Mouse (Mus musculus) CH12.LX (cell line): ENCODE results near the gene Klra5. TPM values are rescaled to one million over a fixed set of nuclear protein-coding genes. Genes with fewer than 3 reads are reported as not detected.
"Not testable (repeated sequence)": the region's sequence is repeated elsewhere in the genome, so short reads cannot be mapped to it uniquely, and the experiment has no call there.

Source experiments
- DNase-seq: peaks from one replicate; pipeline ENCODE4 v3.0.0-alpha.2; 2013; ENCODE audit errors: extremely low read depth
- H3K27ac ChIP-seq: 2 replicates; pipeline ENCODE4 v1.5.1; 2012; ENCODE audit warnings: low read depth, mild to moderate bottlenecking, control low read depth, moderate library complexity; ENCODE audit not compliant: insufficient read depth
- H3K27me3 ChIP-seq: replicated peaks from 2 replicates; pipeline ENCODE3; 2012; ENCODE audit warnings: inconsistent platforms
- H3K36me3 ChIP-seq, 2 experiments: replicated peaks in 1 of 2; 2 replicates each; pipeline versions ENCODE3 to v1.6.1; 2012; ENCODE audit warnings: inconsistent platforms in 1 of 2, low read length in 1 of 2, mild to moderate bottlenecking in 1 of 2, mixed read lengths in 1 of 2, moderate library complexity in 1 of 2; ENCODE audit not compliant: control insufficient read depth in 1 of 2, insufficient read depth in 1 of 2
- H3K4me1 ChIP-seq, 2 experiments: 2 replicates each; pipeline ENCODE4 v1.6.1; 2012; ENCODE audit warnings: inconsistent platforms in 1 of 2, moderate library complexity in 1 of 2; ENCODE audit not compliant: insufficient read depth in 2 of 2, control insufficient read depth in 1 of 2
- H3K4me2 ChIP-seq: 2 replicates; pipeline ENCODE4 v1.6.1; 2012; ENCODE audit warnings: low read depth, mild to moderate bottlenecking, control low read depth; ENCODE audit not compliant: poor library complexity, insufficient read depth, severe bottlenecking
- H3K4me3 ChIP-seq, 3 experiments: fragments of 150-350 bp in 1 of 3; sonication (generic) in 1 of 3; replicated peaks in 1 of 3; 2 replicates each; pipeline versions ENCODE3 to v1.5.1; 2011 to 2012; ENCODE audit warnings: low read depth in 2 of 3, low read length in 2 of 3, mild to moderate bottlenecking in 2 of 3, moderate library complexity in 2 of 3, control low read depth in 1 of 3, improper control_type of control experiment in 1 of 3, inconsistent platforms in 1 of 3, mixed read lengths in 1 of 3; ENCODE audit not compliant: poor library complexity in 1 of 3
- H3K79me2 ChIP-seq: replicated peaks from 2 replicates; pipeline ENCODE4 v1.6.1; 2012; ENCODE audit warnings: mild to moderate bottlenecking, moderate library complexity; ENCODE audit not compliant: control insufficient read depth, poor library complexity, insufficient read depth, severe bottlenecking; ENCODE audit errors: extremely low read depth
- H3K9ac ChIP-seq: 2 replicates; pipeline ENCODE4 v1.6.1; 2012; ENCODE audit warnings: low read depth, mild to moderate bottlenecking, control low read depth, moderate library complexity; ENCODE audit not compliant: insufficient read depth
- H3K9me3 ChIP-seq: replicated peaks from 2 replicates; pipeline ENCODE3; 2012; ENCODE audit warnings: low read length, inconsistent platforms, mixed read lengths
- BHLHE40 ChIP-seq: IDR thresholded peaks from 2 replicates; pipeline ENCODE4 v1.6.1; 2011; ENCODE audit warnings: mild to moderate bottlenecking, low read depth, low read length, improper control_type of control experiment
- CHD1 ChIP-seq: IDR thresholded peaks from 2 replicates; pipeline ENCODE4 v1.6.1; 2012; ENCODE audit warnings: low read depth, low read length, improper control_type of control experiment, inconsistent platforms
- CHD2 ChIP-seq: IDR thresholded peaks from 2 replicates; pipeline ENCODE4 v1.6.1; 2011; ENCODE audit warnings: low read length, improper control_type of control experiment
- CTCF ChIP-seq, 2 experiments: IDR thresholded peaks in 1 of 2; conservative IDR thresholded peaks in 1 of 2; 2 replicates each; pipeline ENCODE4 v1.5.1; 2011 to 2012; ENCODE audit warnings: low read depth in 2 of 2, low read length in 2 of 2, improper control_type of control experiment in 1 of 2, inconsistent platforms in 1 of 2, mild to moderate bottlenecking in 1 of 2, moderate library complexity in 1 of 2
- ETS1 ChIP-seq: conservative IDR thresholded peaks from 2 replicates; pipeline ENCODE4 v1.6.1; 2012; ENCODE audit warnings: low read depth, mild to moderate bottlenecking, inconsistent platforms, low read length, improper control_type of control experiment, moderate library complexity
- JUN ChIP-seq: IDR thresholded peaks from 2 replicates; pipeline ENCODE4 v1.6.1; 2011; ENCODE audit warnings: low read depth, mild to moderate bottlenecking, low read length, improper control_type of control experiment, moderate library complexity; ENCODE audit not compliant: insufficient read depth
- MEF2A ChIP-seq: IDR thresholded peaks from 2 replicates; pipeline ENCODE4 v1.6.1; 2014; ENCODE audit warnings: low read depth, mild to moderate bottlenecking, inconsistent platforms, low read length, improper control_type of control experiment, borderline replicate concordance
- NRF1 ChIP-seq: IDR thresholded peaks from 2 replicates; pipeline ENCODE4 v1.6.1; 2014; ENCODE audit warnings: low read depth, mild to moderate bottlenecking, inconsistent platforms, low read length, improper control_type of control experiment, moderate library complexity
- POLR2A ChIP-seq: IDR thresholded peaks from 2 replicates; pipeline ENCODE4 v1.6.1; 2011; ENCODE audit warnings: low read depth, mild to moderate bottlenecking, improper control_type of control experiment, low read length
- RAD21 ChIP-seq: IDR thresholded peaks from 2 replicates; pipeline ENCODE4 v1.6.1; 2011; ENCODE audit warnings: low read depth, mild to moderate bottlenecking, low read length, improper control_type of control experiment, moderate library complexity
- SIN3A ChIP-seq: IDR thresholded peaks from 2 replicates; pipeline ENCODE4 v1.6.1; 2012; ENCODE audit warnings: low read length, improper control_type of control experiment, inconsistent platforms
- SMC3 ChIP-seq: IDR thresholded peaks from 2 replicates; pipeline ENCODE4 v1.6.1; 2011; ENCODE audit warnings: low read depth, low read length, improper control_type of control experiment
- TBP ChIP-seq: conservative IDR thresholded peaks from 2 replicates; pipeline ENCODE4 v1.6.1; 2011; ENCODE audit warnings: low read depth, low read length, improper control_type of control experiment
- USF1 ChIP-seq: IDR thresholded peaks from 2 replicates; pipeline ENCODE4 v1.6.1; 2014; ENCODE audit warnings: low read depth, mild to moderate bottlenecking, inconsistent platforms, low read length, improper control_type of control experiment
- ZC3H11A ChIP-seq: IDR thresholded peaks from 2 replicates; pipeline ENCODE4 v1.6.1; 2012; ENCODE audit warnings: low read depth, mild to moderate bottlenecking, inconsistent platforms, low read length, improper control_type of control experiment
- ZMIZ1 ChIP-seq: IDR thresholded peaks from 2 replicates; pipeline ENCODE4 v1.6.1; 2012; ENCODE audit warnings: low read depth, mild to moderate bottlenecking, inconsistent platforms, low read length, improper control_type of control experiment
- ZNF384 ChIP-seq: IDR thresholded peaks from 2 replicates; pipeline ENCODE4 v1.6.1; 2012; ENCODE audit warnings: low read depth, low read length, improper control_type of control experiment, inconsistent platforms
- dilution Hi-C: fragments of 300-500 bp; cut with MboI; formaldehyde crosslinking; loops from 2 replicates; pipeline ENCODE4 v1.14.3; 2020; ENCODE audit warnings: low sequenced_read_pairs; ENCODE audit not compliant: extremely low pct_unique_long_range_greater_than_20kb, extremely low pct_ligation_motif_present
- in situ Hi-C: fragments of 300-500 bp; cut with MboI; formaldehyde crosslinking; loops from 3 replicates; pipeline ENCODE4 v1.14.3; 2019; ENCODE audit warnings: low sequenced_read_pairs, low pct_ligation_motif_present, low pct_unique_long_range_greater_than_20kb, mixed read lengths
- polyA plus RNA-seq: library from polyadenylated mRNA; unstranded; fragments of >175 nt; gene quantifications from 2 replicates; pipeline ENCODE4 v1.2.1, GENCODE M21; 2012; ENCODE audit warnings: low read depth; ENCODE audit not compliant: insufficient read length
- total RNA-seq, 2 experiments: library from RNA; depleted of rRNA; stranded (reverse); fragments of 300-350 nt in 1 of 2; fragments of >200 nt in 1 of 2; gene quantifications; 2 replicates each; pipeline ENCODE4 v1.2.3; 2012 to 2014

Gene Klra5
- not detected in 2 replicates for total RNA-seq (2012; rRNA removed)
- total RNA-seq (2014; rRNA removed) = not detected in 2 replicates
- polyA plus RNA-seq = not detected in 2 replicates

DNA sequence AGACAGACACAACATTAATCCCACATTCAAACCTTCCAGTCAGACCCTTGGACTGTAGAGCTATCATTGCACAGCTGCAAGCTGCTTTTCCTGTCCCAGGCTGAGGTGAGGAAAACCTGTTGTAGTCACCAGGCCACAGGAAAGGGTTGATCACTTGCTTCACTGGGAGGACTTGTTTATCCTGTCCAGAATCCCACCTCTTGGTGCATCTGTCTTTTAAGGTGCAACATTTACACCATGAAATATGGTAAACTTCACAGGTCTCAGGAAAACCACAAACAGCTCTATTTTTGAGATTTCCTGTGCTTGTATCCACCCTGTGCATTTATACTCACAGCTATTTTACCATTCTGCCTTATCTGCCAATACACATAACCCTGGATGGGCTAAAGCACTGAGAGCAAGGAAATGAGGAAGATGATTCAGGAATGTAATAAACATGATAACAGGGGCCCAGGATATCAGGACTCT lies at the start of gene Klra5:
Gene Klra5 (minus strand): TSS at position 175 of the 471 bp plus-strand sequence.
- in situ Hi-C loops, H3K27me3 ChIP-seq, H3K4me2 ChIP-seq, H3K9me3 ChIP-seq, H3K27ac ChIP-seq, H3K4me1 ChIP-seq, H3K9ac ChIP-seq, H3K4me3 ChIP-seq, DNase-seq, dilution Hi-C loops, H3K79me2 ChIP-seq, H3K36me3 ChIP-seq: not testable (repeated sequence)

- in situ Hi-C loops (no loop called here), dilution Hi-C loops (no loop called here)
- DNase-seq = no peak
These were observed 454 bp downstream of the Klra5 start for GRCm38 (mm10) chr6:129916996-129917395.

GRCm38 (mm10) chr6:129882525-129882924 lies 34.9 kb downstream of the Klra5 start:
- Histone ChIP-seq H3K4me3 (no peak overlapping the region), H3K4me2 (no peak overlapping the region)
- dilution Hi-C loops = no loop called here
- TF ChIP-seq POLR2A (no peak), JUN (no peak), NRF1 (no peak), CHD2 (no peak), MEF2A (no peak), ZMIZ1 (no peak), CHD1 (no peak), ETS1 (no peak), CTCF (conservative IDR thresholded peaks at IDR 0.05 in 1 of 2, IDR thresholded peaks at IDR 0.05 in 1 of 2; ENCODE audit: low read depth in 2 of 2, low read length in 2 of 2) (no peak)
- TF ChIP-seq, all 38 proteins: peak for 0
- Histone ChIP-seq H3K79me2 (no peaks in the 10 kb centered on the region), H3K36me3 (no peaks in the 10 kb centered on the region), H3K9ac (no peak overlapping the region), H3K9me3 (no peaks in the 10 kb centered on the region), H3K27ac (no peak overlapping the region), H3K27me3 (no peaks in the 10 kb centered on the region), H3K4me1 (no peaks in the 10 kb centered on the region)
- in situ Hi-C loops = no loop called here
- DNase-seq = no peak

More at GRCm38 (mm10) chr6:129916996-129917395, 454 bp downstream of the Klra5 start:
- Histone ChIP-seq H3K4me2 (no peak overlapping the region), H3K4me1 (no peaks in the 10 kb centered on the region), H3K9me3 (no peaks in the 10 kb centered on the region), H3K4me3 (no peak overlapping the region), H3K79me2 (no peaks in the 10 kb centered on the region), H3K27ac (no peak overlapping the region), H3K27me3 (no peaks in the 10 kb centered on the region), H3K36me3 (no peaks in the 10 kb centered on the region), H3K9ac (no peak overlapping the region)
- TF ChIP-seq USF1 (no peak), SMC3 (no peak), MEF2A (no peak), ZNF384 (no peak), BHLHE40 (no peak), NRF1 (no peak), TBP (no peak), SIN3A (no peak), ZC3H11A (no peak), CTCF (conservative IDR thresholded peaks at IDR 0.05 in 1 of 2, IDR thresholded peaks at IDR 0.05 in 1 of 2; ENCODE audit: low read depth in 2 of 2, low read length in 2 of 2) (no peak), CHD1 (no peak), POLR2A (no peak), RAD21 (no peak)
